Mouse (Mus musculus) intestine, postnatal 0 days (tissue): ENCODE measurements around the gene Nisch. TPM values are rescaled to one million over a fixed set of nuclear protein-coding genes. Genes with fewer than 3 reads are reported as not detected.

Source experiments
- ATAC-seq: fragments of 200-750 bp; cut with Nextera tagmentation; 2 replicates; pipeline ENCODE4 v1.8.0; 2017; ENCODE audit warnings: mild to moderate bottlenecking, moderate TSS enrichment, moderate library complexity
- H3K27ac ChIP-seq: fragments of 300-500 bp; sonication (generic); 2 replicates; pipeline ENCODE4 v1.5.1; 2014; ENCODE audit warnings: mild to moderate bottlenecking, low read depth, low read length, moderate library complexity
- H3K27me3 ChIP-seq: fragments of 300-500 bp; sonication (generic); replicated peaks from 2 replicates; pipeline ENCODE4 v1.6.1; 2014; ENCODE audit warnings: low read length, mixed read lengths; ENCODE audit not compliant: control insufficient read depth, insufficient read depth
- H3K36me3 ChIP-seq: fragments of 300-500 bp; sonication (generic); 2 replicates; pipeline ENCODE4 v1.6.1; 2014; ENCODE audit warnings: mild to moderate bottlenecking, moderate library complexity; ENCODE audit not compliant: control insufficient read depth, insufficient read depth
- H3K4me1 ChIP-seq: fragments of 300-500 bp; sonication (generic); replicated peaks from 2 replicates; pipeline ENCODE4 v1.6.1; 2014; ENCODE audit warnings: antibody characterized with exemption, low read length, mixed read lengths; ENCODE audit not compliant: control insufficient read depth, insufficient read depth
- H3K4me2 ChIP-seq: fragments of 300-500 bp; sonication (generic); replicated peaks from 2 replicates; pipeline ENCODE4 v1.6.1; 2014; ENCODE audit warnings: low read depth, mild to moderate bottlenecking, moderate library complexity
- H3K4me3 ChIP-seq: fragments of 300-500 bp; sonication (generic); 2 replicates; pipeline ENCODE4 v1.5.1; 2014; ENCODE audit warnings: low read depth, low read length
- H3K9ac ChIP-seq: fragments of 300-500 bp; sonication (generic); 2 replicates; pipeline ENCODE4 v1.6.1; 2014; ENCODE audit warnings: mild to moderate bottlenecking, low read depth, low read length
- H3K9me3 ChIP-seq: fragments of 300-500 bp; sonication (generic); 2 replicates; pipeline ENCODE4 v1.6.1; 2016; ENCODE audit warnings: mixed run types; ENCODE audit not compliant: control insufficient read depth
- CTCF ChIP-seq: sonication (generic); IDR thresholded peaks from 2 replicates; pipeline ENCODE4 v1.5.1; 2016; ENCODE audit warnings: low read depth, mild to moderate bottlenecking, control low read depth, antibody characterized with exemption, moderate library complexity
- WGBS: fragments of 180-500 bp; shearing (Covaris S2); extraction: QIAGEN DNeasy Blood & Tissue Kit; methylation state at CpG from one replicate; pipeline ENCODE4 v1.1.7; 2014; 5-methylcytosine and 5-hydroxymethylcytosine counted together
- polyA plus RNA-seq: library from polyadenylated mRNA; unstranded; fragments of >200 nt; fragmentation: Nextera tagmentation; extraction: Ambion mirVana; gene quantifications from 2 replicates; pipeline ENCODE4 v1.2.1, GENCODE M21; 2015

Nisch gene
- polyA plus RNA-seq, 1 experiment from 2014 or later, result 74.1 TPM

- 91% methylated on average over 23 of the region's 35 CpGs for WGBS
- no peak for ATAC-seq
- H3K27ac ChIP-seq, result no peak overlapping the region
- peaks cover 32% of the 10 kb centered on the region; the same call in 1 of the 2 replicates for H3K36me3 ChIP-seq
- no peak for TF ChIP-seq CTCF
- H3K9ac ChIP-seq, result no peak overlapping the region
- H3K4me2 ChIP-seq, result no peak overlapping the region
- no peak overlapping the region for H3K4me3 ChIP-seq
- peaks cover 2% of the 10 kb centered on the region for H3K4me1 ChIP-seq
- no peaks in the 10 kb centered on the region for H3K27me3 ChIP-seq
- no peaks in the 10 kb centered on the region for H3K9me3 ChIP-seq
These were observed 78.4 kb downstream of the Nisch start for GRCm38 (mm10) chr14:31138219-31138896.

GRCm38 (mm10) chr14:31137791-31138190, 79.0 kb downstream of the Nisch start:
- Histone ChIP-seq H3K9me3 (no peaks in the 10 kb centered on the region), H3K4me3 (no peak overlapping the region), H3K27me3 (no peaks in the 10 kb centered on the region), H3K9ac (no peak overlapping the region), H3K27ac (peak overlapping the region; percentile 41; the same call in 1 of the 2 replicates), H3K4me2 (no peak overlapping the region), H3K4me1 (peaks cover 8% of the 10 kb centered on the region), H3K36me3 (peaks cover 32% of the 10 kb centered on the region; the same call in 1 of the 2 replicates)
- no peak for TF ChIP-seq CTCF
- no peak for ATAC-seq
- 80% methylated on average over 11 of the region's 11 CpGs for WGBS

- no peaks in the 10 kb centered on the region for H3K27me3 ChIP-seq
- no peak overlapping the region for H3K4me2 ChIP-seq
- WGBS, result 85% methylated on average over 10 of the region's 10 CpGs
- peak overlapping the region; percentile 41 for H3K27ac ChIP-seq
- no peak for ATAC-seq
- H3K9me3 ChIP-seq, result no peaks in the 10 kb centered on the region
- TF ChIP-seq CTCF, result no peak
- H3K4me1 ChIP-seq, result peaks cover 9% of the 10 kb centered on the region
- H3K4me3 ChIP-seq, result no peak overlapping the region
- H3K36me3 ChIP-seq, result peaks cover 32% of the 10 kb centered on the region; the same call in 1 of the 2 replicates
- no peak overlapping the region for H3K9ac ChIP-seq
These were observed 79.5 kb downstream of the Nisch start for GRCm38 (mm10) chr14:31137281-31137595.

- H3K27ac ChIP-seq, result 0 out of 2 replicates have a peak overlapping the region, but pooled peaks have one; percentile 41
- H3K9me3 ChIP-seq, result no peaks in the 10 kb centered on the region
- TF ChIP-seq CTCF, result no peak
- 90% methylated on average over 26 of the region's 26 CpGs for WGBS
- peaks cover 32% of the 10 kb centered on the region; the same call in 1 of the 2 replicates for H3K36me3 ChIP-seq
- H3K4me3 ChIP-seq, result no peak overlapping the region
- no peak overlapping the region for H3K4me2 ChIP-seq
- ATAC-seq, result no peak
- peaks cover 14% of the 10 kb centered on the region for H3K4me1 ChIP-seq
- no peak overlapping the region for H3K9ac ChIP-seq
- no peaks in the 10 kb centered on the region for H3K27me3 ChIP-seq
These were observed 80.1 kb downstream of the Nisch start for GRCm38 (mm10) chr14:31136411-31137280.

- Histone ChIP-seq H3K9me3 (no peaks in the 10 kb centered on the region), H3K4me3 (no peak overlapping the region), H3K9ac (no peak overlapping the region), H3K36me3 (peaks cover 32% of the 10 kb centered on the region; the same call in 1 of the 2 replicates), H3K4me2 (no peak overlapping the region), H3K27ac (no peak overlapping the region), H3K4me1 (peaks cover 14% of the 10 kb centered on the region), H3K27me3 (no peaks in the 10 kb centered on the region)
- no peak for TF ChIP-seq CTCF
- no peak for ATAC-seq
- 93% methylated on average over 34 of the region's 34 CpGs for WGBS
These were observed 81.0 kb downstream of the Nisch start for GRCm38 (mm10) chr14:31135495-31136410.
